In the genomic region with DNA sequence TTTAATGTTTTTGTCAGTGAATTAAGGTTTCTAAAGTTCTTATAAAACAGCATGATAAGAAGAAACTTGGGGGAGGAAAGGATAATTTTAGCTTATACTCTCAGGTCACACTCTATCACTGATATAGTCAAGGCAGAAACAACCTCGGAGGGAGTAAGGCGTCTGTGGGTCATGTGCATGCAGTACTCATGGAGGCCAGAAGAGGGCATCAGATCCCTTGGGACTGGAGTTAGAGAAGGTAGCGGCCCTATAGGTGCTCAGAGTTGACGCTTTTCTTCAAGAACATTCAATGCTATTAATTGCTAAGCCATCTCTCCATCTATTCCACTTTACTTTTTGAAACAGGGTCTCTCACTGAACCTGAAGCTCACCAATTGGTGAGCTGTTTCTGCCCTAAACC, we compare ENCODE assay signal across 9 mouse cellular contexts. TPM values are rescaled to one million over a fixed set of nuclear protein-coding genes. Genes with fewer than 3 reads are reported as not detected.
A peak's percentile ranks its signal among the peaks of the same experiment; 100 is the strongest.
DNase-seq lines count a peak whose midpoint lies in the region; ATAC-seq and TF ChIP-seq lines count a peak whose summit lies in the region.
"Had no signal": no experiment of that assay in that cellular context is flagged by ENCODE, and none has a peak within 500 bp of the region (broad histone marks: within the 10 kb centered on the region; RNA-seq: fewer than 3 reads in every experiment).

No protein-coding gene starts in this region.

- H3K4me2 ChIP-seq in hindbrain, embryonic 15.5 days: no peak overlapping the region
- H3K4me2 ChIP-seq: limb, embryonic 12.5 days had no signal

- no peaks in the 10 kb centered on the region for H3K4me1 ChIP-seq in bone marrow, adult 2 months (ENCODE audit: control insufficient read depth, insufficient read depth, low read length)
- no peaks in the 10 kb centered on the region for H3K4me1 ChIP-seq in embryonic fibroblast, embryonic 13.5 days (ENCODE audit: control insufficient read depth, insufficient read depth, low read length)
- 0 out of 2 replicates have a peak, but pooled peaks cover 2% of the 10 kb centered on the region for H3K4me1 ChIP-seq in hindbrain, embryonic 15.5 days (replicated peaks)
- H3K4me1 ChIP-seq: limb, embryonic 12.5 days had no signal

- no peaks in the 10 kb centered on the region for H3K9me3 ChIP-seq in hindbrain, embryonic 15.5 days
- H3K9me3 ChIP-seq: limb, embryonic 12.5 days had no signal

- ATAC-seq in hindbrain, embryonic 15.5 days (ENCODE audit: low FRiP score, low read depth): peak; percentile 74; the same call in 1 of the 2 replicates

- no peaks in the 10 kb centered on the region for H3K36me3 ChIP-seq in hindbrain, embryonic 15.5 days
- H3K36me3 ChIP-seq: limb, embryonic 12.5 days had no signal

- no peak for TF ChIP-seq POLR2A in bone marrow, adult 2 months (IDR thresholded peaks at IDR 0.05; ENCODE audit: borderline replicate concordance, control insufficient read depth, low read depth, low read length)
- no peak for TF ChIP-seq POLR2A in embryonic fibroblast, embryonic 13.5 days (IDR thresholded peaks at IDR 0.05; ENCODE audit: low read depth, low read length)

- TF ChIP-seq CTCF in bone marrow, adult 2 months (IDR thresholded peaks at IDR 0.05; ENCODE audit: control insufficient read depth, insufficient read depth, low read length): peak; percentile 50
- TF ChIP-seq CTCF in embryonic fibroblast, embryonic 13.5 days (IDR thresholded peaks at IDR 0.05; ENCODE audit: borderline replicate concordance, insufficient read depth, low read length): peak; percentile 78; the same call in 1 of the 2 replicates

- H3K27me3 ChIP-seq in hindbrain, embryonic 15.5 days: no peaks in the 10 kb centered on the region
- H3K27me3 ChIP-seq: limb, embryonic 12.5 days had no signal

- DNase-seq in gastrocnemius, adult 18-20 months (ENCODE audit: low spot score): peak; percentile 66
- DNase-seq in gastrocnemius, postnatal 25 days: no peak
- peak; percentile 51 for DNase-seq in layer of hippocampus, adult 9-11 months
- peak; percentile 25 to 64 for DNase-seq in lung, postnatal 4 days
- peak; percentile 52 to 63 for DNase-seq in right cerebral cortex, postnatal 36 days (ENCODE audit: low spot score in 2 of 2)

- H3K9ac ChIP-seq in hindbrain, embryonic 15.5 days: no peak overlapping the region
- H3K9ac ChIP-seq: limb, embryonic 12.5 days had no signal

- no peak overlapping the region for H3K27ac ChIP-seq in bone marrow, adult 2 months (ENCODE audit: control insufficient read depth, insufficient read depth, low read depth, low read length, poor library complexity)
- H3K27ac ChIP-seq in embryonic fibroblast, embryonic 13.5 days (ENCODE audit: insufficient read depth, low read length): no peak overlapping the region
- no peak overlapping the region for H3K27ac ChIP-seq in hindbrain, embryonic 15.5 days (replicated peaks)
- H3K27ac ChIP-seq: limb, embryonic 12.5 days had no signal

- no peak overlapping the region for H3K4me3 ChIP-seq in bone marrow, adult 2 months (replicated peaks; ENCODE audit: control insufficient read depth, low read depth, low read length)
- no peak overlapping the region for H3K4me3 ChIP-seq in embryonic fibroblast, embryonic 13.5 days (ENCODE audit: insufficient read depth, low read length)
- no peak overlapping the region for H3K4me3 ChIP-seq in hindbrain, embryonic 15.5 days
- H3K4me3 ChIP-seq: limb, embryonic 12.5 days had no signal

- 3% methylated on average over 4 of the region's 4 CpGs for WGBS in bone marrow, adult 2 months
- WGBS in hindbrain, embryonic 15.5 days: 16% methylated on average over 4 of the region's 4 CpGs

RNA-seq across cellular contexts. Expression of gene Tmco5b, which starts 19.8 kb away (rescaled TPM):
- total RNA-seq in gastrocnemius, adult 18-20 months (2021): not detected
- not detected for total RNA-seq in gastrocnemius, postnatal 25 days (2021)
- polyA plus RNA-seq in bone marrow, adult 2 months (2011; ENCODE audit: insufficient read depth, insufficient read length, low replicate concordance, missing spikeins): not detected in 2 replicates
- polyA plus RNA-seq in embryonic fibroblast, embryonic 13.5 days (2011; ENCODE audit: insufficient read length, low read depth, missing spikeins): not detected in 2 replicates
- polyA plus RNA-seq in hindbrain, embryonic 15.5 days (2015; fragmentation: Nextera tagmentation; extraction: Ambion mirVana): not detected in 2 replicates
- polyA plus RNA-seq: limb, embryonic 12.5 days had no signal

RNA-seq across cellular contexts. Expression of gene Fmn1, which starts 22.2 kb away (rescaled TPM):
- 1 to 10 TPM; 4.1 to 5.4 TPM for total RNA-seq in gastrocnemius, adult 18-20 months (2021)
- 1 to 10 TPM; 3.4 to 3.5 TPM for total RNA-seq in gastrocnemius, postnatal 25 days (2021)
- polyA plus RNA-seq in bone marrow, adult 2 months (2011; ENCODE audit: insufficient read depth, insufficient read length, low replicate concordance, missing spikeins): 0.11 and 3.4 TPM in 2 replicates
- polyA plus RNA-seq in embryonic fibroblast, embryonic 13.5 days (2011; ENCODE audit: insufficient read length, low read depth, missing spikeins): 20.5 and 25.8 TPM in 2 replicates
- polyA plus RNA-seq in hindbrain, embryonic 15.5 days (2015; fragmentation: Nextera tagmentation; extraction: Ambion mirVana): 0.38 and 0.56 TPM in 2 replicates
